Mouse (Mus musculus): Measurements from ENCODE around the gene Apol6. TPM values are rescaled to one million over a fixed set of nuclear protein-coding genes. Genes with fewer than 3 reads are reported as not detected.

Gene Apol6
- polyA plus RNA-seq, 1 experiment from 2014 or later = 0.33 TPM

- ATAC-seq (ENCODE audit: insufficient number of reproducible peaks, low FRiP score, low TSS enrichment, low read depth) = no peak
- H3K9me3 ChIP-seq (replicated peaks) = no peaks in the 10 kb centered on the region
- no peaks in the 10 kb centered on the region for H3K27me3 ChIP-seq
- no peak overlapping the region for H3K4me2 ChIP-seq (replicated peaks)
- no peak overlapping the region for H3K9ac ChIP-seq
- no peaks in the 10 kb centered on the region for H3K36me3 ChIP-seq
- peaks cover 48% of the 10 kb centered on the region for H3K4me1 ChIP-seq
- 79% methylated on average over 6 of the region's 6 CpGs for WGBS
- no peak overlapping the region for H3K4me3 ChIP-seq (replicated peaks)
- no peak overlapping the region for H3K27ac ChIP-seq (replicated peaks)
These were observed 10.0 kb upstream of the Apol6 start for GRCm38 (mm10) chr15:77034526-77034925.

GRCm38 (mm10) chr15:77035643-77036042, 8.9 kb upstream of the Apol6 start:
- no peaks in the 10 kb centered on the region for H3K9me3 ChIP-seq (replicated peaks)
- ATAC-seq (ENCODE audit: insufficient number of reproducible peaks, low FRiP score, low TSS enrichment, low read depth) = no peak
- H3K4me3 ChIP-seq (replicated peaks) = no peak overlapping the region
- H3K27me3 ChIP-seq = no peaks in the 10 kb centered on the region
- peaks cover 55% of the 10 kb centered on the region for H3K4me1 ChIP-seq
- no peaks in the 10 kb centered on the region for H3K36me3 ChIP-seq
- peak overlapping the region; percentile 97 for H3K27ac ChIP-seq (replicated peaks)
- 76% methylated on average over 3 of the region's 3 CpGs for WGBS
- H3K9ac ChIP-seq = no peak overlapping the region
- no peak overlapping the region for H3K4me2 ChIP-seq (replicated peaks)

GRCm38 (mm10) chr15:77036320-77036988, 8.1 kb upstream of the Apol6 start:
- H3K4me1 ChIP-seq = peaks cover 58% of the 10 kb centered on the region
- H3K4me3 ChIP-seq (replicated peaks) = no peak overlapping the region
- peak; percentile 81 for ATAC-seq (ENCODE audit: insufficient number of reproducible peaks, low FRiP score, low TSS enrichment, low read depth)
- 47% methylated on average over 11 of the region's 11 CpGs for WGBS
- H3K9ac ChIP-seq = no peak overlapping the region
- H3K27me3 ChIP-seq = no peaks in the 10 kb centered on the region
- peak overlapping the region; percentile 6; the same call in 1 of the 2 replicates for H3K4me2 ChIP-seq (replicated peaks)
- H3K9me3 ChIP-seq (replicated peaks) = no peaks in the 10 kb centered on the region
- H3K27ac ChIP-seq (replicated peaks) = peak overlapping the region; percentile 97
- no peaks in the 10 kb centered on the region for H3K36me3 ChIP-seq

GRCm38 (mm10) chr15:77036989-77037277, 7.6 kb upstream of the Apol6 start:
- WGBS = 15% methylated on average over 2 of the region's 2 CpGs
- no peak overlapping the region for H3K4me3 ChIP-seq (replicated peaks)
- no peaks in the 10 kb centered on the region for H3K27me3 ChIP-seq
- no peaks in the 10 kb centered on the region for H3K36me3 ChIP-seq
- H3K27ac ChIP-seq (replicated peaks) = peak overlapping the region; percentile 97
- H3K9ac ChIP-seq = no peak overlapping the region
- peaks cover 58% of the 10 kb centered on the region for H3K4me1 ChIP-seq
- no peaks in the 10 kb centered on the region for H3K9me3 ChIP-seq (replicated peaks)
- H3K4me2 ChIP-seq (replicated peaks) = no peak overlapping the region; the same call in 1 of the 2 replicates
- ATAC-seq (ENCODE audit: insufficient number of reproducible peaks, low FRiP score, low TSS enrichment, low read depth) = peak; percentile 35; the same call in 1 of the 2 replicates

GRCm38 (mm10) chr15:77037278-77038161, 7.0 kb upstream of the Apol6 start:
- H3K9ac ChIP-seq = no peak overlapping the region
- H3K4me1 ChIP-seq = peaks cover 58% of the 10 kb centered on the region
- H3K9me3 ChIP-seq (replicated peaks) = no peaks in the 10 kb centered on the region
- ATAC-seq (ENCODE audit: insufficient number of reproducible peaks, low FRiP score, low TSS enrichment, low read depth) = peak; percentile 89
- H3K27me3 ChIP-seq = no peaks in the 10 kb centered on the region
- no peak overlapping the region for H3K4me3 ChIP-seq (replicated peaks)
- 7% methylated on average over 11 of the region's 11 CpGs for WGBS
- peak overlapping the region; percentile 6; the same call in 1 of the 2 replicates for H3K4me2 ChIP-seq (replicated peaks)
- H3K36me3 ChIP-seq = no peaks in the 10 kb centered on the region
- H3K27ac ChIP-seq (replicated peaks) = peak overlapping the region; percentile 97

GRCm38 (mm10) chr15:77039211-77039700, 5.3 kb upstream of the Apol6 start:
- Histone ChIP-seq H3K27me3 (no peaks in the 10 kb centered on the region), H3K27ac (replicated peaks) (peak overlapping the region; percentile 44; the same call in 1 of the 2 replicates), H3K9me3 (replicated peaks) (no peaks in the 10 kb centered on the region), H3K4me1 (peaks cover 54% of the 10 kb centered on the region), H3K36me3 (no peaks in the 10 kb centered on the region), H3K4me3 (replicated peaks) (no peak overlapping the region), H3K9ac (no peak overlapping the region), H3K4me2 (replicated peaks) (no peak overlapping the region)
- ATAC-seq (ENCODE audit: insufficient number of reproducible peaks, low FRiP score, low TSS enrichment, low read depth) = no peak
- 68% methylated on average over 8 of the region's 9 CpGs for WGBS

- no peak overlapping the region for H3K4me2 ChIP-seq (replicated peaks)
- H3K36me3 ChIP-seq = no peaks in the 10 kb centered on the region
- H3K9ac ChIP-seq = no peak overlapping the region
- H3K4me1 ChIP-seq = peaks cover 53% of the 10 kb centered on the region
- ATAC-seq (ENCODE audit: insufficient number of reproducible peaks, low FRiP score, low TSS enrichment, low read depth) = no peak
- H3K4me3 ChIP-seq (replicated peaks) = no peak overlapping the region
- 53% methylated on average over 3 of the region's 3 CpGs for WGBS
- H3K27me3 ChIP-seq = no peaks in the 10 kb centered on the region
- H3K9me3 ChIP-seq (replicated peaks) = no peaks in the 10 kb centered on the region
- H3K27ac ChIP-seq (replicated peaks) = peak overlapping the region; percentile 60; the same call in 1 of the 2 replicates
These were observed 3.7 kb upstream of the Apol6 start for GRCm38 (mm10) chr15:77040784-77041183.

- WGBS = 57% methylated on average over 10 of the region's 10 CpGs
- peaks cover 9% of the 10 kb centered on the region for H3K4me1 ChIP-seq
- H3K9me3 ChIP-seq (replicated peaks) = no peaks in the 10 kb centered on the region
- H3K9ac ChIP-seq = no peak overlapping the region
- H3K27me3 ChIP-seq = no peaks in the 10 kb centered on the region
- H3K4me3 ChIP-seq (replicated peaks) = no peak overlapping the region
- H3K27ac ChIP-seq (replicated peaks) = no peak overlapping the region
- H3K36me3 ChIP-seq = no peaks in the 10 kb centered on the region
- no peak for ATAC-seq (ENCODE audit: insufficient number of reproducible peaks, low FRiP score, low TSS enrichment, low read depth)
- no peak overlapping the region for H3K4me2 ChIP-seq (replicated peaks)
These were observed 1.1 kb downstream of the Apol6 start for GRCm38 (mm10) chr15:77045609-77046008.

- H3K9ac ChIP-seq = no peak within 1 kb of the TSS
- no peaks in the 10 kb centered on the region for H3K9me3 ChIP-seq (replicated peaks)
- H3K4me3 ChIP-seq (replicated peaks) = no peak within 1 kb of the TSS
- H3K27ac ChIP-seq (replicated peaks) = no peak within 1 kb of the TSS
- no peak within 1 kb of the TSS for H3K4me2 ChIP-seq (replicated peaks)
- ATAC-seq (ENCODE audit: insufficient number of reproducible peaks, low FRiP score, low TSS enrichment, low read depth) = no peak
- WGBS = 91% methylated on average over 10 of the region's 10 CpGs
- no peaks in the 10 kb centered on the region for H3K27me3 ChIP-seq
- 0 out of 2 replicates have a peak, but pooled peaks cover 10% of the 10 kb centered on the region for H3K4me1 ChIP-seq
- H3K36me3 ChIP-seq = no peaks in the 10 kb centered on the region
These were observed 6.0 kb downstream of the Apol6 start, which contains the start of gene Mb for GRCm38 (mm10) chr15:77050570-77050969. Gene Mb (minus strand): TSS chr15:77050670.

- Histone ChIP-seq H3K4me2 (replicated peaks) (no peak overlapping the region), H3K9me3 (replicated peaks) (no peaks in the 10 kb centered on the region), H3K27me3 (no peaks in the 10 kb centered on the region), H3K4me1 (peaks cover 24% of the 10 kb centered on the region; the same call in 1 of the 2 replicates), H3K36me3 (no peaks in the 10 kb centered on the region), H3K27ac (replicated peaks) (no peak overlapping the region), H3K4me3 (replicated peaks) (no peak overlapping the region), H3K9ac (no peak overlapping the region)
- WGBS = 30% methylated on average over 1 of the region's 1 CpGs
- no peak for ATAC-seq (ENCODE audit: insufficient number of reproducible peaks, low FRiP score, low TSS enrichment, low read depth)
These were observed 7.6 kb downstream of the Apol6 start for GRCm38 (mm10) chr15:77052176-77052575.

- Histone ChIP-seq H3K4me3 (replicated peaks) (no peak overlapping the region), H3K36me3 (no peaks in the 10 kb centered on the region), H3K9me3 (replicated peaks) (no peaks in the 10 kb centered on the region), H3K9ac (no peak overlapping the region), H3K4me2 (replicated peaks) (no peak overlapping the region), H3K27me3 (no peaks in the 10 kb centered on the region), H3K27ac (replicated peaks) (no peak overlapping the region), H3K4me1 (peaks cover 24% of the 10 kb centered on the region; the same call in 1 of the 2 replicates)
- 83% methylated on average over 1 of the region's 1 CpGs for WGBS
- ATAC-seq (ENCODE audit: insufficient number of reproducible peaks, low FRiP score, low TSS enrichment, low read depth) = no peak
These were observed 8.5 kb downstream of the Apol6 start for GRCm38 (mm10) chr15:77053021-77053420.

All from embryonic facial prominence, embryonic 15.5 days (tissue).